ENCODE assay signal across 10 mouse cellular contexts in genomic region chr17:88626347-88626811, GRCm38 (mm10). TPM values are rescaled to one million over a fixed set of nuclear protein-coding genes. Genes with fewer than 3 reads are reported as not detected.
DNase-seq lines count a peak whose midpoint lies in the region; ATAC-seq and TF ChIP-seq lines count a peak whose summit lies in the region.
"Had no signal": no experiment of that assay in that cellular context is flagged by ENCODE, and none has a peak within 500 bp of the region (broad histone marks: within the 10 kb centered on the region; RNA-seq: fewer than 3 reads in every experiment).

No protein-coding gene starts in this region.

- H3K4me3 ChIP-seq in ES-E14 (ENCODE audit: insufficient read depth in 1 of 2, low read depth in 1 of 2, low read length in 2 of 2, poor library complexity in 1 of 2, severe bottlenecking in 1 of 2): no peak overlapping the region
- no peak overlapping the region for H3K4me3 ChIP-seq in hindbrain, embryonic 13.5 days
- peak overlapping the region; percentile 8; the same call in 1 of the 2 replicates for H3K4me3 ChIP-seq in limb, embryonic 15.5 days

- H3K36me3 ChIP-seq in ES-E14 (ENCODE audit: control insufficient read depth, insufficient read depth, low read length, poor library complexity, severe bottlenecking): peaks cover 2% of the 10 kb centered on the region; the same call in 1 of the 2 replicates
- H3K36me3 ChIP-seq in hindbrain, embryonic 13.5 days: no peaks in the 10 kb centered on the region
- peaks cover 13% of the 10 kb centered on the region for H3K36me3 ChIP-seq in limb, embryonic 15.5 days

- H3K4me1 ChIP-seq in ES-E14 (ENCODE audit: control insufficient read depth in 2 of 2, insufficient read depth in 2 of 2, low read length in 2 of 2, poor library complexity in 1 of 2): peaks cover 16 to 38% of the 10 kb centered on the region in 2 experiments
- peaks cover 30% of the 10 kb centered on the region for H3K4me1 ChIP-seq in hindbrain, embryonic 13.5 days (replicated peaks)
- peaks cover 57% of the 10 kb centered on the region for H3K4me1 ChIP-seq in limb, embryonic 15.5 days

- H3K27me3 ChIP-seq in hindbrain, embryonic 13.5 days: no peaks in the 10 kb centered on the region
- H3K27me3 ChIP-seq in limb, embryonic 15.5 days: no peaks in the 10 kb centered on the region

- in situ Hi-C loops in ES-E14 (cut with MboI; ENCODE audit: low sequenced_read_pairs in 2 of 2, unreplicated experiment in 2 of 2): no loop called here

- H3K4me2 ChIP-seq in hindbrain, embryonic 13.5 days: no peak overlapping the region
- H3K4me2 ChIP-seq in limb, embryonic 15.5 days: peak overlapping the region; percentile 13

- no peak overlapping the region for H3K9ac ChIP-seq in ES-E14 (ENCODE audit: insufficient read depth, low read depth, low read length, poor library complexity, severe bottlenecking)
- H3K9ac ChIP-seq in hindbrain, embryonic 13.5 days: no peak overlapping the region
- H3K9ac ChIP-seq in limb, embryonic 15.5 days: no peak overlapping the region

- peak overlapping the region; percentile 56; the same call in 1 of the 2 replicates for H3K27ac ChIP-seq in ES-E14 (ENCODE audit: insufficient read depth, low read depth, low read length, poor library complexity, severe bottlenecking)
- 0 out of 2 replicates have a peak overlapping the region, but pooled peaks have one; percentile 30 for H3K27ac ChIP-seq in hindbrain, embryonic 13.5 days
- H3K27ac ChIP-seq in limb, embryonic 15.5 days: peak overlapping the region; percentile 89

- WGBS in hindbrain, embryonic 13.5 days: 34% methylated on average over 7 of the region's 7 CpGs
- WGBS in limb, embryonic 15.5 days: 30% methylated on average over 7 of the region's 7 CpGs

- no peak for DNase-seq in ES-E14 (ENCODE audit: low read depth, low spot score)
- peak; percentile 42 for DNase-seq in embryo, embryonic 10 days (ENCODE audit: low spot score)
- DNase-seq in cerebellum, adult 11-12 months: no peak
- DNase-seq in c-Kit-positive CD71-positive TER-119-positive erythroid progenitor cells, embryonic 14.5 days (ENCODE audit: low spot score): no peak
- DNase-seq in layer of hippocampus, postnatal 25 days (ENCODE audit: extremely low spot score in 1 of 2, low spot score in 1 of 2): no peak
- no peak for DNase-seq in adrenal gland, adult 2 months
- DNase-seq: layer of hippocampus, adult 9-11 months; thymus, postnatal 25 days had no signal

- no peak for ATAC-seq in hindbrain, embryonic 13.5 days (ENCODE audit: low FRiP score)
- 0 out of 2 replicates have a peak, but pooled peaks have one; percentile 36 for ATAC-seq in limb, embryonic 15.5 days (ENCODE audit: insufficient number of reproducible peaks, low FRiP score, low TSS enrichment, low read depth)

- H3K9me3 ChIP-seq in ES-E14 (ENCODE audit: control insufficient read depth, insufficient read depth, low read depth, low read length): no peaks in the 10 kb centered on the region
- no peaks in the 10 kb centered on the region for H3K9me3 ChIP-seq in hindbrain, embryonic 13.5 days
- H3K9me3 ChIP-seq in limb, embryonic 15.5 days: no peaks in the 10 kb centered on the region

TF ChIP-seq in ES-E14, 5 proteins besides CTCF, POLR2A, EP300 and RAD21:
- TF ChIP-seq CHD2 (IDR thresholded peaks at IDR 0.05; ENCODE audit: low read depth, low read length) (no peak), HCFC1 (IDR thresholded peaks at IDR 0.05; ENCODE audit: borderline replicate concordance, insufficient read depth, low read length) (no peak), ZC3H11A (IDR thresholded peaks at IDR 0.05; ENCODE audit: borderline replicate concordance, low read depth, low read length) (no peak), ZNF384 (IDR thresholded peaks at IDR 0.05; ENCODE audit: low read depth, low read length) (no peak), MAFK (IDR thresholded peaks at IDR 0.05; ENCODE audit: insufficient read depth, low read depth, low read length) (no peak)

RNA-seq across cellular contexts. Expression of gene Ston1, which starts 28.9 kb away (rescaled TPM):
- 4.0 and 4.5 TPM in 2 replicates for total RNA-seq in ES-E14 (2012; rRNA removed)
- 2.0 and 2.6 TPM in 2 replicates for polyA plus RNA-seq in hindbrain, embryonic 13.5 days (2015; fragmentation: Nextera tagmentation; extraction: Ambion mirVana)
- 8.6 TPM in 2 replicates for polyA plus RNA-seq in limb, embryonic 15.5 days (2015; fragmentation: Nextera tagmentation; extraction: Ambion mirVana)
- 10 to 100 TPM; 13.3 to 13.8 TPM for total RNA-seq in layer of hippocampus, postnatal 25 days (2021)
- 10 to 100 TPM; 39.0 to 46.7 TPM for total RNA-seq in adrenal gland, adult 2 months (2021)
- 7.8 and 13.6 TPM in 2 replicates for polyA plus RNA-seq in adrenal gland, adult 2 months (2012; rRNA removed)

RNA-seq across cellular contexts. Expression of gene Gtf2a1l, which starts 42.1 kb away (rescaled TPM):
- 0.69 and 0.80 TPM in 2 replicates for total RNA-seq in ES-E14 (2012; rRNA removed)
- 0.12 and 0.14 TPM in 2 replicates for polyA plus RNA-seq in hindbrain, embryonic 13.5 days (2015; fragmentation: Nextera tagmentation; extraction: Ambion mirVana)
- polyA plus RNA-seq in limb, embryonic 15.5 days (2015; fragmentation: Nextera tagmentation; extraction: Ambion mirVana): not detected in 2 replicates
- under 1 TPM; 0.22 to 0.49 TPM for total RNA-seq in layer of hippocampus, postnatal 25 days (2021)
- total RNA-seq in adrenal gland, adult 2 months (2021): under 1 TPM in 1 of 2 experiments, not detected in 1; 0.17 TPM
- not detected in 2 replicates for polyA plus RNA-seq in adrenal gland, adult 2 months (2012; rRNA removed)

Comparison
In these comparisons a context has a peak if more than half of its experiments do, and no peak if none do; other contexts are left out.
1. H3K27ac ChIP-seq: peak in every context shown above with its lines; median percentile 89 in limb, embryonic 15.5 days; 56 in ES-E14; 30 in hindbrain, embryonic 13.5 days.